Mouse (Mus musculus): ENCODE results near the gene Mef2b.

- TF ChIP-seq CTCF (IDR thresholded peaks at IDR 0.05; ENCODE audit: low read depth) (0 out of 2 replicates have a peak, but pooled peaks have one; percentile 11), EP300 (IDR thresholded peaks at IDR 0.05; ENCODE audit: low read depth) (no peak)
Measured at GRCm38 (mm10) chr8:70212112-70213055, 72.9 kb downstream of the Mef2b start, which contains the start of gene Slc25a42.

Data from liver, embryonic 14.5 days (tissue).